10 mouse cellular contexts compared by ENCODE assay signal in genomic region chr4:149888736-149889470, GRCm38 (mm10).
DNase-seq lines count a peak whose midpoint lies in the region; ATAC-seq and TF ChIP-seq lines count a peak whose summit lies in the region.
"Had no signal": no experiment of that assay in that cellular context is flagged by ENCODE, and none has a peak within 500 bp of the region (broad histone marks: within the 10 kb centered on the region; RNA-seq: fewer than 3 reads in every experiment).

No protein-coding gene starts in this region.

- peak; percentile 54 to 69 for DNase-seq in heart, adult 18-20 months
- peak; percentile 55 for DNase-seq in kidney, postnatal 0 days (ENCODE audit: low spot score)
- DNase-seq in c-Kit-positive CD71-positive TER-119-positive erythroid progenitor cells, embryonic 14.5 days (ENCODE audit: low spot score) = no peak
- no peak for DNase-seq in spleen, adult 18-20 months
- no peak for DNase-seq in retina, postnatal 1 day

- H3K9me3 ChIP-seq in heart, embryonic 11.5 days (replicated peaks; ENCODE audit: control insufficient read depth, low read length) = no peaks in the 10 kb centered on the region
- H3K9me3 ChIP-seq in kidney, postnatal 0 days (replicated peaks; ENCODE audit: low read length) = no peaks in the 10 kb centered on the region
- H3K9me3 ChIP-seq: hindbrain, embryonic 13.5 days had no signal

- no peak overlapping the region for H3K4me2 ChIP-seq in heart, embryonic 11.5 days
- H3K4me2 ChIP-seq in kidney, postnatal 0 days (ENCODE audit: low read length) = no peak overlapping the region
- H3K4me2 ChIP-seq: hindbrain, embryonic 13.5 days had no signal

- no peak overlapping the region for H3K9ac ChIP-seq in heart, embryonic 11.5 days (ENCODE audit: low read depth, low read length)
- H3K9ac ChIP-seq in kidney, postnatal 0 days (ENCODE audit: low read depth, low read length) = no peak overlapping the region
- H3K9ac ChIP-seq: hindbrain, embryonic 13.5 days had no signal

- no peak overlapping the region for H3K27ac ChIP-seq in heart, embryonic 11.5 days (ENCODE audit: low read depth, low read length)
- H3K27ac ChIP-seq in kidney, postnatal 0 days = peak overlapping the region; percentile 92; the same call in 1 of the 2 replicates
- H3K27ac ChIP-seq: macrophage had no signal

- no peak overlapping the region for H3K4me3 ChIP-seq in heart, embryonic 11.5 days (ENCODE audit: low read depth, low read length)
- H3K4me3 ChIP-seq in kidney, postnatal 0 days (replicated peaks; ENCODE audit: low read depth, low read length) = no peak overlapping the region
- H3K4me3 ChIP-seq: hindbrain, embryonic 13.5 days had no signal

- ATAC-seq in heart, embryonic 11.5 days (replicated peaks; ENCODE audit: insufficient number of reproducible peaks, low FRiP score, low TSS enrichment) = no peak
- ATAC-seq in activated CD4-positive, CD25-positive, alpha-beta regulatory T cell, adult 4 months = peak; percentile 44
- no peak for ATAC-seq in kidney, postnatal 0 days (replicated peaks; ENCODE audit: low FRiP score, low read depth)
- 0 out of 2 replicates have a peak, but pooled peaks have one; percentile 24 for ATAC-seq in megakaryocyte-erythroid progenitor cell, adult 5-6 weeks (replicated peaks; ENCODE audit: low FRiP score, low TSS enrichment, poor library complexity, severe bottlenecking)

- TF ChIP-seq CTCF in kidney, postnatal 0 days (IDR thresholded peaks at IDR 0.05; ENCODE audit: low read depth) = no peak

- H3K4me1 ChIP-seq in heart, embryonic 11.5 days (ENCODE audit: control insufficient read depth, insufficient read depth, low read length) = peaks cover 28% of the 10 kb centered on the region
- H3K4me1 ChIP-seq in kidney, postnatal 0 days (replicated peaks; ENCODE audit: insufficient read depth, low read length) = peaks cover 33% of the 10 kb centered on the region

- no peaks in the 10 kb centered on the region for H3K36me3 ChIP-seq in heart, embryonic 11.5 days (ENCODE audit: control insufficient read depth, insufficient read depth, low read length)
- H3K36me3 ChIP-seq in kidney, postnatal 0 days (ENCODE audit: insufficient read depth, low read length) = no peaks in the 10 kb centered on the region
- H3K36me3 ChIP-seq: hindbrain, embryonic 13.5 days had no signal

- no peaks in the 10 kb centered on the region for H3K27me3 ChIP-seq in heart, embryonic 11.5 days (ENCODE audit: control insufficient read depth, insufficient read depth, low read length)
- H3K27me3 ChIP-seq in kidney, postnatal 0 days (ENCODE audit: insufficient read depth, low read length) = no peaks in the 10 kb centered on the region
- H3K27me3 ChIP-seq: hindbrain, embryonic 13.5 days had no signal

- WGBS in heart, embryonic 11.5 days (ENCODE audit: insufficient replicate concordance) = 80% methylated on average over 20 of the region's 20 CpGs
- WGBS in kidney, postnatal 0 days = 65% methylated on average over 20 of the region's 20 CpGs

Comparison
In these comparisons a context has a peak if more than half of its experiments do, and no peak if none do; other contexts are left out.
1. DNase-seq: peak in heart, adult 18-20 months (2 of 2) and kidney, postnatal 0 days (single experiment); none in c-Kit-positive CD71-positive TER-119-positive erythroid progenitor cells, embryonic 14.5 days (single experiment), spleen, adult 18-20 months (0 of 2) and retina, postnatal 1 day (single experiment).
2. ATAC-seq: peak in activated CD4-positive, CD25-positive, alpha-beta regulatory T cell, adult 4 months (single experiment) and megakaryocyte-erythroid progenitor cell, adult 5-6 weeks (single experiment); none in heart, embryonic 11.5 days (single experiment) and kidney, postnatal 0 days (single experiment).